Mouse (Mus musculus) stomach, embryonic 16.5 days (tissue): ENCODE measurements at regions not wholly inside any gene's neighbourhood (a gene's known extent, or its start where the extent isn't known, plus 50 kb on each side); places are given as distances from the start of the nearest gene placed in this dataset.
"Not testable (repeated sequence)": the region's sequence is repeated elsewhere in the genome, so short reads cannot be mapped to it uniquely, and the experiment has no call there.

Source experiments
- ATAC-seq: fragments of 200-750 bp; cut with Nextera tagmentation; 2 replicates; pipeline ENCODE4 v1.8.0; 2017; ENCODE audit warnings: moderate number of reproducible peaks, moderate TSS enrichment; ENCODE audit not compliant: insufficient read depth, low FRiP score
- H3K27ac ChIP-seq: fragments of 300-500 bp; sonication (generic); 2 replicates; pipeline ENCODE4 v1.5.1; 2014; ENCODE audit warnings: low read length
- H3K27me3 ChIP-seq: fragments of 300-500 bp; sonication (generic); 2 replicates; pipeline ENCODE4 v1.6.1; 2014; ENCODE audit warnings: low read length, control low read depth, mixed read lengths; ENCODE audit not compliant: control insufficient read depth, insufficient read depth
- H3K36me3 ChIP-seq: fragments of 300-500 bp; sonication (generic); 2 replicates; pipeline ENCODE4 v1.6.1; 2014; ENCODE audit warnings: low read length; ENCODE audit not compliant: control insufficient read depth, insufficient read depth
- H3K4me1 ChIP-seq: fragments of 300-500 bp; sonication (generic); 2 replicates; pipeline ENCODE4 v1.6.1; 2014; ENCODE audit warnings: low read length, control low read depth, mixed read lengths; ENCODE audit not compliant: control insufficient read depth, insufficient read depth
- H3K4me2 ChIP-seq: fragments of 300-500 bp; sonication (generic); 2 replicates; pipeline ENCODE4 v1.6.1; 2014; ENCODE audit warnings: low read depth, low read length, mixed read lengths
- H3K4me3 ChIP-seq: fragments of 300-500 bp; sonication (generic); replicated peaks from 2 replicates; pipeline ENCODE4 v1.5.1; 2014; ENCODE audit warnings: mild to moderate bottlenecking, low read length
- H3K9ac ChIP-seq: fragments of 300-500 bp; sonication (generic); 2 replicates; pipeline ENCODE4 v1.6.1; 2014; ENCODE audit warnings: low read length
- H3K9me3 ChIP-seq: fragments of 300-500 bp; sonication (generic); replicated peaks from 2 replicates; pipeline ENCODE4 v1.6.1; 2016; ENCODE audit warnings: low read length, control low read depth; ENCODE audit not compliant: control insufficient read depth
- WGBS: fragments of 180-500 bp; shearing (Covaris S2); extraction: QIAGEN DNeasy Blood & Tissue Kit; methylation state at CpG from one replicate; pipeline ENCODE4 v1.1.7; 2014; 5-methylcytosine and 5-hydroxymethylcytosine counted together

DNA sequence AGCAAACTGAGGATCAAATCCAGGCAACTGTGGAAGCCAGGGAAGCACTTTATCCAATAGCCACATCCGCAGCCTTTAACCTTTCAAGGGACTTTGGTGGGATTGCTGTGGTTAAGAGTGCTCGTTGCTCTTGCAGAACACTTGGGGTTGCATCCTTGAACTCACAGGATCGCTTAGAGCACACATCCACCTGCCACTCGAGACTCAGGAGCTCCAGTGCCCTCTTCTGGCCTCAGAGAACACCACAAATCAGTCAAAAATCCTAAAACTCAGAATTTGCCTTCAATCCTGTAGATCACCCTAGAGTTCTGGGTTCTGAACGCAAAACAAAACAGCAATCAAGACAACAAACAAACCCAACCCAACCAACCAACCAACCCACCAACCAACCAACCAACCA is 82.2 kb upstream of the C9orf72 start:
- WGBS = 64% methylated on average over 5 of the region's 5 CpGs
- no peaks in the 10 kb centered on the region for H3K36me3 ChIP-seq
- no peak overlapping the region for H3K4me2 ChIP-seq
- no peak overlapping the region for H3K4me3 ChIP-seq
- no peak for ATAC-seq
- no peaks in the 10 kb centered on the region for H3K27me3 ChIP-seq
- H3K27ac ChIP-seq = no peak overlapping the region
- no peaks in the 10 kb centered on the region for H3K4me1 ChIP-seq
- H3K9me3 ChIP-seq = no peaks in the 10 kb centered on the region
- H3K9ac ChIP-seq = no peak overlapping the region

DNA sequence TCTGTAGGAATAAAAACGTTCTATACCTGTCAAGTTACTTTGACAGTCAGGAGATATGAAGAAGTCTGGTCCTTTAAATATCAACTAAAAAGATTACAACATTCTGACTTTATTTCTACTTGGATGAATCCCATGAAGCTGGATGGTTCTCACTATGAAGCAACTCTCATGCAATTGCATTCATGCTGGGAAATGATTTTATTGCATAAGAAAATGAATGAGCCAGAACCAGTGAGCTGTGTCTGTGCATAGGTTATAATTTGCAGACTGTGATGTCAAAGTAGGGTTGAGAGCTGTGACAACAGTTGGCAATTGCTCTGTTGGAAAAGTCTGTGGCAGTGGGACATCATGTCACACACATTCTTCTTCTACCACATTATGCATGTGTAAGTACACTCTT is 79.2 kb upstream of the C9orf72 start:
- 70% methylated on average over 1 of the region's 1 CpGs for WGBS
- Histone ChIP-seq H3K4me3 (no peak overlapping the region), H3K27ac (no peak overlapping the region), H3K9ac (no peak overlapping the region), H3K36me3 (no peaks in the 10 kb centered on the region), H3K4me2 (no peak overlapping the region), H3K4me1 (peaks cover 3% of the 10 kb centered on the region; the same call in 1 of the 2 replicates), H3K27me3 (no peaks in the 10 kb centered on the region), H3K9me3 (no peaks in the 10 kb centered on the region)
- ATAC-seq = no peak

DNA sequence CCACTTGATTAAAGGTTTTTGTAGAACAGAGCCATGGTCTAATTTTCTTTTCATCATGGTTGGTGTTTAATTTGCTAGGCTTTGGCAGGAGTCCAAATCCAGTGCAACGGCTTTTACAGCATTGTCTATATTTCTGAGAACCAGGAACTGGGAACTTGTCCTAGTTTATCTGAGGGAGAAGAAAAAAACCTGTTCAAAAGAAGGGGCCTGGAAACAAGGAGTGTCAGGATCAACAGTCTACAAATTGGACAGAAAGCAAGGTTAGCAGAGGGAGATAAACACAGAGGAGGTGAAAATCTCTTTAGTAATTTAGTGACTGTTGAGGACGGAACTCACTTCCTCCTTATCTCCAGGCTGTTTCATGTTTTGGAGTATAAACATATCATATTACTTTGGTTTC is 74.9 kb upstream of the C9orf72 start:
- Histone ChIP-seq H3K9me3 (no peaks in the 10 kb centered on the region), H3K4me1 (peaks cover 3% of the 10 kb centered on the region; the same call in 1 of the 2 replicates), H3K27me3 (no peaks in the 10 kb centered on the region), H3K36me3 (no peaks in the 10 kb centered on the region), H3K9ac (no peak overlapping the region), H3K27ac (no peak overlapping the region; the same call in 1 of the 2 replicates), H3K4me2 (no peak overlapping the region), H3K4me3 (no peak overlapping the region)
- 11% methylated on average over 2 of the region's 2 CpGs for WGBS
- no peak for ATAC-seq

DNA sequence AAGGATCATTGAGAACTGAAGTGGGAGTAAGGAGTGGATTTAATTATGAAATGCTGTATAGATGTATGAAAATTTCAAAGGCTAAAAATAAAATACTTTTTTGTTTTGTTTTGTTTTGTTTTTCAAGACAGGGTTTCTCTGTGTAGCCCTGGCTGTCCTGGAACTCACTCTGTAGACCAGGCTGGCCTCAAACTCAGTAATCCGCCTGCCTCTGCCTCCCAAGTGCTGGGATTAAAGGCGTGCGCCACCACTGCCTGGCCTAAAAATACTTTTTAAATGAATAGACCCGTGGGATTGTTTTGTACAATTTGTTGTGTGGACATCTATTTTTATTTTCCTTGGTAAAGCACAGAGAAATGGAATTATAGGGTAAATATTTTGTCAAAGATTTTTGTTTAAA is 74.4 kb upstream of the C9orf72 start:
- H3K27ac ChIP-seq, H3K9ac ChIP-seq, H3K27me3 ChIP-seq, H3K9me3 ChIP-seq, H3K4me2 ChIP-seq, ATAC-seq, H3K4me1 ChIP-seq, H3K36me3 ChIP-seq, H3K4me3 ChIP-seq: not testable (repeated sequence)
- 76% methylated on average over 4 of the region's 4 CpGs for WGBS

DNA sequence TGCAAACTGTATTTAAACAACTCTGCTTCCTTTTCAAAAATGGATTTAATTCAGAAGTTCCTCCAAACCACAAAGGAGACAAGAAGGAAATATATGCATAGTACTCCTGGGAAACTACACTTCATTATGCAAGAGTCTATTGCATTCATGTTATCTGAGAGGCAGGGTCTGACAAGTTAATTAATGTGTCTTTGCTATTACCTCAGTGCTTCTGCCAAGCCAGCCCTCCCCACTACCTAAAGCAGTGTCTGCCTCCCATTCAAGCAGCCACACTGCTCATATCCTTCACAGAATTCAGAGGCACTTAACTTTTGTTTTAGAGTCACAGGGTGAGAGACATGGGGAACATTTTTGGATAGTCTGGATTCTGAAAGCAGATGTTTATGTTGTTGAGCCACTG is 58.6 kb upstream of the C9orf72 start:
- Histone ChIP-seq H3K36me3 (no peaks in the 10 kb centered on the region), H3K4me2 (no peak overlapping the region), H3K9me3 (no peaks in the 10 kb centered on the region), H3K4me3 (no peak overlapping the region), H3K4me1 (no peaks in the 10 kb centered on the region), H3K9ac (no peak overlapping the region), H3K27ac (no peak overlapping the region), H3K27me3 (no peaks in the 10 kb centered on the region)
- no peak for ATAC-seq
